Mouse (Mus musculus) megakaryocyte, adult 5-6 weeks (primary cell): Measurements from ENCODE around the gene Snrk. TPM values are rescaled to one million over a fixed set of nuclear protein-coding genes. Genes with fewer than 3 reads are reported as not detected.
A peak's percentile ranks its signal among the peaks of the same experiment; 100 is the strongest.
"Not testable (repeated sequence)": the region's sequence is repeated elsewhere in the genome, so short reads cannot be mapped to it uniquely, and the experiment has no call there.

Source experiments
- ATAC-seq: 2 replicates; pipeline ENCODE4 v1.8.0; 2016; ENCODE audit warnings: mild to moderate bottlenecking, inconsistent platforms; ENCODE audit not compliant: poor library complexity, severe bottlenecking
- total RNA-seq, 2 experiments: library from RNA; stranded (forward) in 1 of 2; stranded (reverse) in 1 of 2; fragments of 153-499, 151-499 nt in 1 of 2; fragments of 221-1000, 200-1000 nt in 1 of 2; gene quantifications; 2 replicates each; pipeline versions ENCODE4 v1.2.3 to v1.2.4; 2015 to 2017

Snrk gene
- total RNA-seq, 2 experiments from 2014 or later: 56.3 to 85.5 TPM

DNA sequence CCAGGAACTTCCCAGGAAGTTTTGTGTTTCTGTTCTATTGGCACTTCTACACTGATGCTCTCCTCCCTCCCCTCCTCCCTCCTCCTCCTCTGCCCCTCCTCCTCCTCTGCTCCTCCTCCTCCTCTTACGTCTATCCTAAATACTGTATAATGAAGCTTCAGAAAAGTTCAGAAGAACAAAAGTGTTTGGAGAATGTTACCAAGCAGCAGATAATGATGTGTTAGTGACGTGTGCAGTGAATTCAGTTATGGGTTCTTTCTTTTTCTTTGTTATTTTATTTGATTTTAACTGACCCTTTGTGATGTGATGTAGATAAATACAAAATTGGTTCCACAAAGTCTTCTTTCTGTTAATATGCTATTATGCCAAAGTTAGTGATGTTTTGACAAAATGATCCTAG, 22.2 kb downstream of the Snrk start:
- ATAC-seq: no peak

DNA sequence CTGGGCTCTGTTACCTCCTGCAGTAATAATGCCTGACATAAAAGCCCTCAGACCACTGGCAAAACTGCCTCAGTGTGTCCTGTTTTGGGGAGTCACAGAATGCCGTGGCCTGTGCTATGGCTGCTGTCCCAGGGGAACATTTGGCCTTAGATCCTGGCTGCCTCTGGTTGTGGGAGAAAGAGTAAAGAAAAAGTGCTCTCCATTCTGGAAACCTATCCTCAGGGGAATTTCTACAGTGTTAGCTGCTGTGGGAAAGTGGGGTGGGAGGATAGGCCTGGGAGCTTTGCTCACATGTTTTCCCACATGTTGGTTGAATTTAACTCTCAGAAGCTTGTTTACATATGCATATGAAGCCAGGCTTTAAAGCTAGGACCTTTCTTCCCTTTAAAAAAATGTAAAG, 26.2 kb downstream of the Snrk start:
- ATAC-seq: no peak

DNA sequence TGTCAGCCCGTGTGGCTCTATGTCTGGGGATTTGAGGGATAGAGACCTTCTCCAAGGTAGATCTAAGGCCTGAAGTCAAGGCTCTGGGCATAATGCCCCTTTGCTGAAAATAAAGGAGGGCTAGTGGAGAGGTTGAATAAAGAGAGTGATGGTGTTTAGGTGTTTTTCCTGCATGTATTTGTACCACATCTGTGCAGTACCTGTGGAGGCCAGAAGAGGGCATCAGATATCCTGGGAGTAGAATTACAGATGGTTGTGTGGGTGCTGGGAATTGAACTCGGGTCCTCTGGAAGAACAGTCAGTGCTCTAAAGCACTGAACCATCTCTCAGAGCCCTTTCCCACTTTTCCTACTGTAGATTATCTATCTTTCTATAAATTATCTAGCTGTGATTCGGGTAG, 27.7 kb downstream of the Snrk start:
- no peak for ATAC-seq

DNA sequence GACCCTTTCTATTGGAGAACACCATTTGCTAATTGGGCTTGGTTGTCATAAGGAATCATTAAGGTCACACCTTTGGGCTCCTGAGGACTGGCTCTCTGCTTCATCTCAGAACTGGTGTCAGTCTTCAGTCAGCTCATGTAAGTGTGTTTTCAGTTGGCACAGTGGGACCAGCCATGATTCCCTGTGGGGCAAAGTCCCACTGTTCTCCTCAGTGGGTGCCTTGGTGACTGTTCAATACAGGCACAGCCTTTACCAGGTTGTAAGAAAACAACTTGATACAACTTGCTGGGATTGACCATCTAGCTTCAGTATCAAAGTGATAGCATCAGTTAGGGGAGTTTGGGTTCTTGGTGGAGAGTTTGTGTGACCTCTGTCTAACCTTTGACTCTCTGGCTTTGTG, 28.6 kb downstream of the Snrk start:
- no peak for ATAC-seq

DNA sequence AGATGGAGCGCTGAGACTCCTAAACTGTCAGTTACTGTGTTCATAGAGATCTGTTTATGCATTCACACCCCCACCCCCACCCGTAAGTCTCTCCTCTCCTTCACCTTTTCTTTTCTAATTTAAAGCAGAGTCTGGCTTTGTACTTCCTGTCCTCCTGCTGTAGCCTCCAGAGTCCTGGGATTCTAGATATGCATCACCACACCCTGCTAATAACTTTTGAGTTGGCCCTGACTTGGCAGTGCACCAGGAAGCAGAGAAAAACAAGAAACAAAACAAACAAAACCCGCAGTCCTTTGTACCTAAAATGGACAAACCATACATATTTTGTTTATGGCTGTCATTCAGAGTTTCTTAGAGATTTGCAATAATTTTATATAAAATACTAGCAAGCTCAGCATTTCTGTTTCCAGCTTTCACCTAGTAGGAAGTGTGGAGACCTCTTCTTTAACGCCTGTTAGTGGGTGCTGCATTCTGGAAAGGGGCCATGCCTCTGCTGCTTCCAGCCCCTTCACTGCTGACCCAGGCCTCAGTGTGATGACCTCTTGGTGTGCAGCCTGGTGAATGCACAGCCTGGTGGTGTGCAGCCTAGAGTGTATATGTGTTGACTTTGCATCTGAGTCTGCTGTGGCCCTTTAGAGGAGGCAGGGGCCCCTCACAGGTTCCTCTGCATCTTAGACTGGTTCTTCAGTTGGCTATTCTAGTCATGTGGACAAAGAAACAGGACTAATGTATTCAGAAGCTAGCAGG, 29.2 kb downstream of the Snrk start:
- ATAC-seq: no peak

DNA sequence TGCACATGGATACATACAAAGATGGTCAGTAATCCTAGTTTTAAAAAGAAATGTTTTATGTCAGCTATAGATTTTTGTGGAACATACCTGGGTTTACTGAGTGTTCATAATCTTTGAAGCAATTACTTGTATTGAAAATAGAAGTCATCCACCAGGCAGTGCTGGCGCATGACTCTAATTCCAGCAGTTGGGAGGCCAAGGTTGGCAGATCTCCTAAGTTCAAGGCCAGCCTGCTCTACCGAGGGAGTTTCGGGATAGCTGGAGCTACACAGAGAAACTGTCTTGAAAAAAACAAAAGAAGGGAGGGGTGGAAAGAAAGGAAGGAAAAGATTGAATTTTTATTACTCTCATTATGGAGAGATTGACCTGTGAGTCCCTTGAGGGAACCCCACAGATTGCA, 31.3 kb downstream of the Snrk start:
- ATAC-seq: no peak

DNA sequence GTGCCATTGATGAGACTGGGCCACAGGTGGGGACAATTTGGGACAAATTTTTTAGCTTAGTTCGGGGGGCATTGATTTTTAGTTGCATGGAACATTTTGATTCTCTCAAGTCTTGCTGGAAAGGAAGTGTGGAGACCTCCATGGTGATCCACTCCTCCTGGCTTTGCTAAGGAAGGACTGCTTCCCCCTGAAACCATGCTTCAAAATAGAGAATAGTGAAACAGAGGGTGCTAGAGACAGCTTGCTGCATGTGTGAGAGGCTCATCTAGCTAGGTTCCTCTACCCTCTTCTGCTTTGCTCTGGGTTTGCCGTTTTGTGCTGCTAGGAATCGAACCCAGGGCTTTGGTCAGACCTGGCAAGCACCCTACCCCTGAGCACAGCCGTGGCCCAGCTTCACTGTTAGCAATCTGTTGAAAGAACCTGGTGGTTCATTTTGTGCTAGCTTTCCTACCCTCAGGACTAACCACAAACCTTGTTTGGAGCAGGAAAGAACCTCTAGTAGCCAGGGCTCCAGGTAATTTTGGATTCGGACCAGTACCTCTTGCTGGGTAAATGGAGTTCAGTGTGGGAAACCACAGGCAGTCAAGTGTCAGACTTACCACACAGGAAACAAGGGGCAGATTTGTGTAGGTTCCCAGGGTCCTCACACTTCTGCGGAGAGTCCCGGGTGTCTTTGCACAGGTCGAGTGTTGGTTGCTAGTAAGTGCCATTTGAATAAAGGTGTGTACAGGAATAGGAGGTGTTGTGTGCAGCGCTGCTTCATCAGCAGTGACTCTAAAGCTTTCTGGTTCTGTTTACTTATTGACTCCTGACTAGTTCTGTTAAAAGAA, 33.1 kb downstream of the Snrk start:
- ATAC-seq: peak; percentile 57

DNA sequence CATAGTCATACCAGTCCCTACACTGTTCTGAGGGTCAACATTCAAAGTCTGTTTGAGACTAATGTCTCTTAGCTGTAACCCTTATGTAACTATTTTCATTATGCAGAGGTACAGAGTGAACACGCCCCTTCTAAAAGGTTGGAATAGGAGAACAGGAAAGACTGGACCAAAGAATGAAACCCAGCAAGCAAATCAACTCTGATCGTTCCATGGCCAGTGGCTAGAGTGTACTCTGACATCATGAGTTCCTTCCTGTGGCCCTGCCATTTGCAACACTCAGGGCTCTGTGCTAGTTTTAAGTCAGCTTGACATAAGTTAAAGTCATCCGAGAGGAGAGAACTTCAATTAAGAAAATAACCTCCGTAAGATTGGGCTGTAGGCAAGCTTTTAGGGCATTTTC, 35.0 kb downstream of the Snrk start:
- no peak for ATAC-seq

DNA sequence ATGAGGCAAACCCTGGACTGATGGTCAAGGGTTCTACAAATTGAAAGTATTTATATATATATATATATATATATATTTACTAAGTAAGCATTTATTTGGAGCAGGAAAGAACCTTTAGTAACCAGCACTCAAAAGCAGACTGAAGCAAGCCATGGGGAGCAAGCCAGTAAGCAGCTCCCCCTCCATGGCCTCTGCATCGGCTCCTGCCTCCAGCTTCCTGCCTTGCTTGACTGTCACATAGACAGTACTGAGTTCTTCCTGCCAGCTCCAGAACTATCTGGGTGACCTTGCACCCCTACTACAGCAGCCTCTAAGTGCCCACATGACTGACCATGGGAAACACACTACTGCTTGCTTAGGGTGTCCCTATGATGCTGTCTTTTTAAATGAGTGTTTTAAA, 35.4 kb downstream of the Snrk start:
- no peak for ATAC-seq

DNA sequence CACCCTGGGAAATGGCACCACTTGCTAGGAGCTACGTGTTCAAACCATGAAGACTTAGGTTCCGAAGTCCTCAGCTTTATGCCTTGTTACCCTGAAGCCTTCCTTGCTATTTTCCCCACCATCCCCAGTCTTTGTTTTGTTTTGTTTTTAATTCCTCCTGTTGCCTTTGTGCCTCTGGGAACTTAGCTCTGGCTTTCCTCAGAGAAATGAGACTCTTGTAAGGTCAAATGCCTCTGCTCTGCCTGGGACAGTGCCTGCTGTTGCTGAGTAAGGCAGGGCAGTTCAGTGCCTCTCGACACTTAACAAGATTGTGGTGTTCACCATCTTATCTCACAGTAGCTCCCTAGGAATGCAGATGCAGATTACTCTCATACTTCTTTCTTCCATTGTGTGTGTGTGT, 36.4 kb downstream of the Snrk start:
- ATAC-seq: no peak

DNA sequence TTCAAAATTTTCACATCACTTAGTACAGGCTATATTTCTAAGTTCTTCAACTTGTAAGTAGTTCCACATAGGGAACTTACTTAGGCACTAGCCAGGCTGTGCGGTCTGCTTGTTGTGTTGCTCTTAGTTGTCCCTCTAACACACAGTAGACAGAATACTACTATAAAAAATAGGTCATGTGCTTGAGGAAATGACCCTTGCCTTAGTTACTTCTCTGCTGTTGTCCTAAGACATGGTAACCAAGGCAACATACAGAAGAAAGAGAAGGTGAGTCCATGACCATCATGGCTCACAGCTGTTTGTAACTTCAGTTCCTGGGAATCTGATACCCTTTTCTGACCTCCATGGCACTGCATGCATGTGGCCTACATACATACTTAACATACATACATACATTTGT, 38.1 kb downstream of the Snrk start:
- ATAC-seq: no peak

DNA sequence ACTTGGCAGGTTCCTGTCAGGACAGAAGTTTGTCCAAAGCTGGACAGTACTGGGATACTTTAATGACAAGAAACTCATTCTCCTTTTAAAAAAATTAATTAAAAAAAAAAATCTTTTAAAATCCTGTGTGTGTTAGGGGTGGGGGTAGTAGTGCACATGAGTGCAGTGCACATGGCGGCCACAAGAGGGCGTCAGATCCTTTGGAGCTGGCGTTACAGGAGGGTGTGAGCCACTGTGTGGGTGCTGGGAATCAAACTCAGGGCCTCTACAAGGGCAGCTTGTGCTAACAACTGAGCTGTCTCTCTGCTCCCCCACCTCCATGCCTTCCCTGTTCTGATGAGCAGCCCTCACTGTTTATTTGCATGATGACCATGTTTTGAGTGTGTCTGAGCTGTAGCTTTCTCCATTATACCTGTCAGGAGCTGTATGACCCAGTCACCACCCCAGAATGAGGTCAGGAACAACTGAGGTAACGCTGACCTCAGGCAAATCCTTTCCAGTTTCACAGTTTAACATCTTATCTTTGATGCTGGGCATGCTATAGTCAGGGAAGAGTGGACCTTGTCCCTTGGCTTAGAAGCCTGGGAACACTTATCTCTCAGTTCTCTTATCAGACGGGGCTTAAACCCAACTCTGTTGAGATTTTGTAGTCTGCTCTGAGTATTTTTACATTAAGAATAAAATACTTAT, 39.5 kb downstream of the Snrk start:
- no peak for ATAC-seq

DNA sequence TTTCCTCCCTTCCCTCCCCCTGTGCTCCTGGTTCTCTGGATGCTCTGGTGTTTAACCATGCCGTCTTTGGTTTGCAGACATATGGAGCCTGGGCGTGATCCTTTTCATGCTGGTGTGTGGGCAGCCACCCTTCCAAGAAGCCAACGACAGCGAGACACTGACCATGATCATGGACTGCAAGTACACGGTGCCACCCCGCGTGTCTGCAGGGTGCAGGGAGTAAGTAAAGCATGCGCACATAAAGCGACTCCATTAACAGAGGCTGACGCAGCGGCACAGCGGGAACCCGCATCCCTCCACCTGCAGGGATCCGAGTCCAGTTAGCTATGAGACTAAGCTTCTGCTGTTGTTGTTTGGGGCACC, 40.0 kb downstream of the Snrk start:
- no peak for ATAC-seq

DNA sequence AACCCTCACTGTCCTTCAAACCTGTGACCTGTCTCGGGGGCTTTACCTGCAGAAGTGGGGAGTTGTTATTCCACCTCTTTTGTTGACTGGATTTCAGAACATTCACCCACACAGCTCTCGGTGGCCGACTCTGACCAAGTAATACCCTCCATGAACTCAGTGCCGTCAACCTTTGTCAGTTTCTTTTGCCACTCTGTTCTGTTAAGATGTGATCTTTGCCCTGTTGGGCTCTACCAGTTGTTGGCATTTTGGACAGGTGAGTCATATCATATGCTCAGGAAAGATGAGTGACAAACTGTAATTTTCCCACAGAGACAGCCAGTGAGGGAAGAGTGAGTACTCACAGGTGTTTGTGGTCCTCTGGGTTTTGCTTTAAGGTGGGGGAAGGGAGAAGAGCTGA, 47.5 kb downstream of the Snrk start:
- ATAC-seq: no peak

DNA sequence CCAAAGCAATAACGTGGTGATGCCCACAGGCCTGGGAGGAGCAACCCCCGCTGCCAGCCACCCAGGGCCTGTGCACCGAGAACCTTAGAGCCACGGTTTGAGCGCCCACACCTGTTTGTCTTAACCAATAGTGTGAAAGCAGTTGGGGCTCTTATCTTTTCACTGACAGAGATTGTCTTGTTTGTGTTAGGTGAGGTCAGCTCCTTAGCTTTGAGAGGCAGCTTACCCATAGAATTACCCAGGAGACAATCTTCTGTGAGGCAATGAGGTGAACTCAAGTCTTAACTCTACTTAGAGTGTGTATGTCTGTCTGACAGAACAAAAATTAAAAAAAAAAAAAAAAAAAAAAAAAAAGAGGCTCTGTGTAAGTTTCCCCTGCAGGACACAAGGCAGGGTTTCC, 50.7 kb downstream of the Snrk start:
- not testable (repeated sequence) for ATAC-seq

DNA sequence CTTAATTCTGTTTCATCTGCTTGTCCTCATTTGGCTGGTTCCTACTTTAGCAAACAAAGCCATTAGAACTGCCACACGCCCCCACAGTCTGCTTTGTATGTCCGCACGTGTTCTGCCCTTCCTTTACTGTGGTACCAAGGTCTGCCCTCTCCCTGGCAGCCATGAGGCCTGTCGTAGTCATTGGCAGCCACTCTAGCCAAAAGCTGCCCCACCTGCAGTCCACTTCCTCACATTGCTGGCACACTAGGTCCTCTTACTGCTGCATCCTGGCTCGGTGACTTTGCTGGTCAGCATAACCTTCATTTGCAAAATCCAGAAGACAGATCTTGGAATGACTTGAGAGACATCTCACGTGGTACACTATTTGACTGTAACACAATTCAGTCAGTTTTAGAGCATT, 52.8 kb downstream of the Snrk start:
- ATAC-seq: no peak

DNA sequence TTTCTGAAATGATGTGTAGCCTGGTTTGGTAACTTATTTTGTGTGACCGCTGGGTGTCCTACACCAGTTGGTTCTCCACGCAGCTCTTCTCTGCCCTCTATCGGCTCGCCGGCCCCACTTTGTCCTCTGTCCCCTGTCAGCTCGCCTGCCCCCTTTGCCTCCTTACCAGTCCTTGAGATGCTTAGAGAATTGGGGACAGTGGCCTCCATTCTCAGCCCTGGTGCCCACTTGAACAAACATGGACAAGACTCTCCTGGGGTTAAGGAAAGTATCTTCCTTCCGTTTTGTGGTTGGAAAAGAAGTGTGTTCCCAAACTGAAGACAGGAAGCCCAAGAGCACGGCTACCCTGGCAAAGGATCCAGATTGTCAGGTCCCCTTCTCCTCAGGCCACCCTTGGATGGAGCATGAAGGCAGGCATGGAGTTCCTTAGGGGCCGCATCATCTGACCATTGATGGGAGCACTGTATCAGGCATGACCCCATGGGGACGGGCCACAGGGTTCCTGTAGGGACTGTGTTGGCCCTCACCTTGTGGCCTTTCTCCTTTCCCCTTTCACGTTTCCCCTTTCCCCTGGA, 55.6 kb downstream of the Snrk start:
- ATAC-seq: no peak

DNA sequence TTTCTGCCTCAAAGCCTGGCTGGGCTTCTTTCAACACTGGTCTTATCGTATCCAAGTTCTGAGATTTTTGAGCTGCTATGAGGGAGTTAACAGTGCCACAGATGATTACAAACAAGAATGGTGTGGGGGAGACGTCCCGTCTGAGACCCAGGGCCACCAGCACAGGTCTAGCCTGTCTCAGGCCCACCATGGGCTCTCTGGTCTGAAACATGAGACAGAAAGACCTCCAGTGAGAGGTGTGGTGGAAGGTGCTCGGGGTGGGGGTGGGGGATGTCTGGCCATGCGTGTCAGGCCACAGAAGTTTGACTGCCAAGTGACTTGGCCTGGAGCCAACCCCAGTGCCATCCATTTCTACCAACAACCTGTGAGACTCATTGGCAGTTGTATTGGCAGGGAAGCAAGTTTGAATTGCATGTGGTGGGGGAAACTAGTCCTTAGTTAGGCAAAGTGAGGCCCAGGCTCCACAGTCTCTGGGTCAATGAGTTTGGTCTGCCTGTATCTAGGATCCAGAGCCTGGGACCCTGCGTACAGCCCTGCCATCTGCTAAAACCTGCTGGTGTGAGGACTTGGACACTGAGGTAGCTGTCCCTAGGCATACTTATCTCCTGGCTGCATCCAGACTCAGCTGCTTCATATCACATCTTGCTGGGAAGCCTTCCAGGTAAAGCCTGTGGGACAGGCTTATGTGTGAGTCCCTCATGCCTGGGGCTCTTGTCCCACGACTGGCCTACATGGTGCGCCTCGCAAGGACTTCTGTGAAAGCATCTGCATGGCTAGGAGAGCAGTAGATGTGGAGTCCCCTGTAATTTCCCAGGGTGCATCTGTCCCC, 56.6 kb downstream of the Snrk start:
- ATAC-seq: no peak

DNA sequence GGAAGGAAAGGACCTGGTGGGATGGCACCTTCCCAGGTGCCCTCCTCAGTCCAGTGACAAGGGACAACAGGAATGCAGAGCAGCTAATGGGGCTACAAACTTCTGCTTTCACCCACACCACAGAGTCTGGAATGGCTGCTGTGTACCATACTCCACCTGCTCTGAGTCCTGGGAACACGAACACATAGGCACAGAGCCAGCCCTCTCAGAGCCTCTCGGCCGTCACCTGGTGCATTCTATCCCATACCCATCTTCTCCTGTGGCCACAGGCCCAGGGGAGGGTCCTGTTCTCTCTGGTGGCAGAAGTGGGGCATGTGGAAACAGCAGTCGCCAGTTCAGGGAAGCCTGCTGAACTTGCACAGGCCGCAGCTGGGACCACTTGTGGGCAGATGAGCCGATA, 57.7 kb downstream of the Snrk start:
- no peak for ATAC-seq
